Mouse (Mus musculus) monocyte, adult 59 days (primary cell): Measurements from ENCODE around the gene Morn2. TPM values are rescaled to one million over a fixed set of nuclear protein-coding genes. Genes with fewer than 3 reads are reported as not detected.

ENCODE experiments used
- total RNA-seq, 2 experiments: library from RNA; stranded (reverse); gene quantifications; one replicate each; pipeline ENCODE4 v1.2.4; 2023

Gene Morn2
- total RNA-seq = 1 to 10 TPM in 1 of 2 experiments, under 1 TPM in 1; 0.91 to 1.4 TPM

GRCm38 (mm10) chr17:80290074-80290657 lies at the start of gene Morn2, which contains the start of gene Dhx57:
Gene Morn2 (plus strand): TSS chr17:80290203.
Gene Dhx57 (minus strand): TSS chr17:80290476.

GRCm38 (mm10) chr17:80307251-80307650 lies 17.2 kb downstream of the Morn2 start, which contains the start of gene Arhgef33:
Gene Arhgef33 (plus strand): TSS chr17:80307407.

Other genes starting within 250 kb of the Morn2 start
- 10 to 100 TPM; 64.7 to 70.0 TPM for gene Hnrnpll, start 227.9 kb upstream of the Morn2 start, total RNA-seq
- gene Galm, start 162.7 kb upstream of the Morn2 start, total RNA-seq = 1 to 10 TPM; 4.5 to 4.9 TPM
- gene Srsf7, start 82.9 kb upstream of the Morn2 start, total RNA-seq = 100 to 1,000 TPM; 217 to 223 TPM
- not detected for gene Ttc39d, start 82.7 kb upstream of the Morn2 start, total RNA-seq
- gene Gemin6, start 65.8 kb upstream of the Morn2 start, total RNA-seq = 1 to 10 TPM in 1 of 2 experiments, under 1 TPM in 1; 0.79 to 2.8 TPM
- 10 to 100 TPM; 22.9 to 24.0 TPM for gene Dhx57, start 273 bp downstream of the Morn2 start, total RNA-seq
- gene Arhgef33, start 17.2 kb downstream of the Morn2 start, total RNA-seq = 1 to 10 TPM in 1 of 2 experiments, not detected in 1; 2.0 TPM
- gene Gm10190, start 83.3 kb downstream of the Morn2 start, total RNA-seq = not detected
- gene Sos1, start 190.2 kb downstream of the Morn2 start, total RNA-seq = 10 to 100 TPM; 17.3 to 19.3 TPM